Mouse (Mus musculus): ENCODE results near the gene Npas2.

GRCm38 (mm10) chr1:39179806-39180205 lies 13.7 kb upstream of the Npas2 start:
- TF ChIP-seq CTCF (IDR thresholded peaks at IDR 0.05; ENCODE audit: extremely low read depth, insufficient read depth, insufficient read length, insufficient replicate concordance) (no peak), POLR2A (IDR thresholded peaks at IDR 0.05; ENCODE audit: low read depth, low read length) (no peak)

Data from spleen, adult 2 months (tissue).